Mouse (Mus musculus) layer of hippocampus, adult 11-12 months (tissue): ENCODE measurements at regions not wholly inside any gene's neighbourhood (a gene's known extent, or its start where the extent isn't known, plus 50 kb on each side); places are given as distances from the start of the nearest gene placed in this dataset.
A peak's percentile ranks its signal among the peaks of the same experiment; 100 is the strongest.

ENCODE experiments used
- DNase-seq: peaks from one replicate; pipeline ENCODE4 v3.0.0; 2022; ENCODE audit warnings: low spot score

- DNase-seq: no peak
Observed at GRCm38 (mm10) chr11:105538421-105539210, 51.2 kb upstream of the Tanc2 start.

GRCm38 (mm10) chr11:105532616-105533015 is 57.2 kb upstream of the Tanc2 start:
- DNase-seq: no peak

- DNase-seq: no peak
Observed at GRCm38 (mm10) chr11:105530711-105531157, 59.1 kb upstream of the Tanc2 start.

DNA sequence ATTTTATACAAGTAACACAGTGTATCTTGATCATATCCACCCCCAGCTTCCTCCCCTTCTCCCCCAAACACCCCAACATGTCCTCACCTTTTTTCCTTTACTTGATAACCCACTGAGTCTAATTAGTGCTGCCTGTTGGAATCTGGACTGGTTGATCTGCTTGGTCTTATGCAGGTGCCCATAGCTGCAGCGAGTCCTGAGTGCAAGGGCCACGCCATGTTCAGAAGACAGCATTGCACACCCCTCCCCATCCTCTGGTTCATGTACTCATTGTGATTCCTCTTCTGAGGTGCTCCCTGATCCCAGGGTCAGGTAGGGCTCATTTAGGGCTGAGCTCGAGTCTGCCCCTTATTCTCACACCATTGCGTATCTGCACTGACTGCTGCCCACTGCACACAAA is 63.7 kb upstream of the Tanc2 start:
- no peak for DNase-seq

GRCm38 (mm10) chr11:105525608-105526007 is 64.2 kb upstream of the Tanc2 start:
- DNase-seq: peak; percentile 38

DNA sequence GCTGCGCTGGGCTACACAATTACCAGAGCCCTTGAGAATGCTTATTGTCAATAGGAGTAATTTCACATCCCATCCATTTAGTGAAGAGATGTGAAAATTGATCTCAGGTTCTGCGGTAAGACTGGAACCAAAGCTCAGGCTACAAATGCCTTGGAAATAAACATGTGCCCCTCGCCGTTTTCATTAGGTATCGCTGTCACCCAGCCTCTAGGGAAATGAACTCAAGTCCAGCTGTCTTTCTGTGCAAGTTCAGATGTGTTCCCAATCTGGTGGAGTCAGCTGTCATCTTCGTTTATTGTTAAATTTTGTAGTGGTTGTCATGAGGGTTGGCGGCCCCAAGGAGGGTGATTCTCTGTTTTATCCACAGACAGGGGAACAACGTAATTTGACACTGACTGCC is 65.4 kb upstream of the Tanc2 start:
- DNase-seq: no peak

DNA sequence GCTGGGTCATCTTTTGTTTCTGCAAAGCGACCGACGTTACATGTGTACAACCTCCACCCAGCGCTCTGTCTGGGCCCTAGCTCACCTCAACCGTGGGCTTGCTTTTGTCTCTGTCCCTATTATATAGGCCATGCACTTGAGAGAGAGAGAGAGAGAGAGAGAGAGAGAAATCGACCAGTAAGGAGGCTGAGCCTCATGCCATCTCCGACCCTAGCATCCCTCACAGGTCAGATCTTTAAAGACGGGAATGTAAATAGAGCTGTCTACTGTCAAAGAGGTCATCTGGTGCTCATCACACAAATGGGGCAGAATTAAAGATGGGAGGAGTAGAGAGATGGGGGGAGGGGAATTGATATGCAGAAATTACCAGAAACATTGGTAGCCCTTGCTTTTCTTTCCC is 66.0 kb upstream of the Tanc2 start:
- no peak for DNase-seq

- no peak for DNase-seq
Observed at GRCm38 (mm10) chr11:105520398-105520797, 63.9 kb upstream of the March10 start.

DNA sequence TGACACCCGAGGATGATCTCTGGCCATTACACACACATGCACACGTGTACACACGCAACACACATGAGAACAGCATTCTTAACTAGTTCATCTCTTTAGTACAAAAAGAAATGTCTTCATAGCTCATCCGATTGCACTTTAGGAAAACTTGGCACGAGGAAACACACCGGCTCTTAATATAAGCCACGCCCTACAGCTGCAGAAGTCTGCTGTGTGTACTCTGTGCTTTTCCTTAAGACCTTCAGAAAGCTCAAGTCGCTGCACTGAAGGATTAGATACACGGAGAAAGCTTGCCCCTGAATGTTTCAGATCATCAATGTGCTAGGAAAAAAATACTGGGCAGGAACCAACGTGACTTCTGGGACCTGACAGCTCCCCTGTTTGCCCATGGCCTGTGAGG is 56.7 kb upstream of the March10 start:
- DNase-seq: no peak

DNA sequence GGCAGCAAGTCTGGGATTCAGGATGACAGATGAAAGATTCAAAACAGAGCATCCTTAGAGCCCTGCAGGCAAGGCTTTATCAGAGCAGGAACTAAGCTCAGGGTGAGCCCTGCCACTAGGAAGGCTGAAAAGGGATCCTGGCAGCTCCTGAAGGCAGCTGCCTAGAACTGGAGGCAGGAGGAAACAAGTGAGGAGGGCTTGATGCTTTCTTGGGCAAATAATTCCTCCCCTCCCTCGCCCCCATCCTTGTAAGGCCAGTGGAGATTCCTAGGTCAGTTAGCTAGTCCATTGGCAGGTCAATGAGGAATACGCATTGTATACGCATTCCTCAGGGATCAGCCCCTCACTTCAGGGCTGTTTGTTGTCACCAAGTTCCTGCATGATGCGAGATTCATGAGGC is 54.1 kb upstream of the March10 start:
- DNase-seq: no peak

GRCm38 (mm10) chr11:105510056-105510455 is 53.5 kb upstream of the March10 start:
- no peak for DNase-seq

DNA sequence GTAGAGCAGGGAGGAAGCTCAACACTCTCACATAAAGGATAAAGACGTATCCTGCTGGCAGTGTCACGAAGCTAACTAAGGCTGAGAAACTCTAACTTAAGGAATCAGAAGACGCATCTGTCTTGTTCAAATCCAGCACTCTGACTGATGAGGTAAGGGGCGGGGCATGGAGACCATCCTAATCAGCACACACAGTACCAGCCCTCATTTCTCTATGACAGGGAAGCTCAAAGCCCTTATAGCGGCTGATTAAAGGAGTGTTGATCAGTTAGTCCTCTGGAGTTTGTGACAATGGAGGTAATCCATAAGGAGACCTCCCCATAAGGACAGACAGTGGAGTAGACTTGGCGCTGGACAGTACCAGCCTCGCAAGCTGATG is 52.1 kb upstream of the March10 start:
- DNase-seq: no peak

GRCm38 (mm10) chr11:105507972-105508659 is 51.6 kb upstream of the March10 start:
- peak; percentile 48 for DNase-seq

DNA sequence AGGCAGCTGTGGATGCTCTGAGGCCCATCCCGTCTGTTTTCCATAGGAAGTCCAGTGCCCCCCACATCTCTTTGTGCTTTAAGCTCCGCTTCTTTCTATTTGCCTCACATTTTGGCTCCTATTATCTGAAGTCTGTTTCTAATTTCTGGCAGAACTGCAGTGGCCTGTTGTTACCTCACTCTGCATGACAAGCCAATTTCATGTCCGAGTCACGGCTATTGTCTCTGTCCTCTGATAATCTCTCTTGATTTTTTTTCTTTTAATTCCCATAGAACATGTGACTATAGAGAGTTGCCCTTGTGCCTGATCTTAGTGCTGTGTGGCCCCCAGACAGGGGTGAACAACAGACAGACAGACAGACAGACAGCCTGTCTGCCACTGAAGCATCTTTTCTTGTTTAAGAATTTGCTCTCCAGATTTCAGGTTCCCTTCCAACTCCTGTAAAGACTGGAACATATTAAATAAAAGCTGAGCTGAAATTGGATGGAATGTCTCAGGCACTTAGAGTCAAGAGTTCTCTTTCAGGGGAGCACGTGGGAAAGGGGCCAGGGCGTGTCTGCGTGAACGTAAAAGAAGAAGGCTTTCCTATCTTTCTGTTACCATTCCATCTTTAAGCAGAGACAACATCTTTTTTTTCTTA is 50.9 kb upstream of the March10 start:
- no peak for DNase-seq
